Mouse (Mus musculus) layer of hippocampus, adult 18-20 months (tissue): ENCODE measurements around the gene Tmem115. TPM values are rescaled to one million over a fixed set of nuclear protein-coding genes. Genes with fewer than 3 reads are reported as not detected.

Experiments used
- total RNA-seq, 2 experiments: library from RNA; stranded (reverse); gene quantifications; 2 replicates each; pipeline ENCODE4 v1.2.3; 2021

Tmem115 gene
- total RNA-seq, 2 experiments from 2014 or later: 41.7 to 42.3 TPM

Other genes with a start within 250 kb of the Tmem115 start
- gene Mapkapk3, start 244.1 kb upstream of the Tmem115 start, total RNA-seq: 1 to 10 TPM; 1.8 to 2.2 TPM
- 1 to 10 TPM; 3.0 to 6.3 TPM for gene Cish, start 237.9 kb upstream of the Tmem115 start, total RNA-seq
- 10 to 100 TPM; 14.5 to 14.9 TPM for gene Hemk1, start 195.6 kb upstream of the Tmem115 start, total RNA-seq
- gene 6430571L13Rik, start 193.3 kb upstream of the Tmem115 start, total RNA-seq: 1 to 10 TPM; 2.5 to 3.2 TPM
- 10 to 100 TPM; 15.1 to 17.7 TPM for gene Cacna2d2, start 134.3 kb upstream of the Tmem115 start, total RNA-seq
- 10 to 100 TPM; 15.4 to 17.2 TPM for gene Cyb561d2, start 8.2 kb downstream of the Tmem115 start, total RNA-seq
- gene Nprl2, start 8.3 kb downstream of the Tmem115 start, total RNA-seq: 10 to 100 TPM; 40.6 to 44.5 TPM
- gene Zmynd10, start 13.4 kb downstream of the Tmem115 start, total RNA-seq: 1 to 10 TPM; 5.7 to 6.2 TPM
- 10 to 100 TPM; 16.3 to 18.1 TPM for gene Rassf1, start 17.6 kb downstream of the Tmem115 start, total RNA-seq
- 10 to 100 TPM; 86.2 to 86.5 TPM for gene Tusc2, start 29.3 kb downstream of the Tmem115 start, total RNA-seq
- 10 to 100 TPM; 15.8 to 16.6 TPM for gene Hyal2, start 34.0 kb downstream of the Tmem115 start, total RNA-seq
- gene Hyal1, start 43.0 kb downstream of the Tmem115 start, total RNA-seq: 1 to 10 TPM; 5.1 to 7.3 TPM
- 10 to 100 TPM; 10.7 to 13.5 TPM for gene Naa80, start 44.9 kb downstream of the Tmem115 start, total RNA-seq
- gene Hyal3, start 46.9 kb downstream of the Tmem115 start, total RNA-seq: 1 to 10 TPM; 1.1 to 1.4 TPM
- gene Ifrd2, start 53.7 kb downstream of the Tmem115 start, total RNA-seq: 10 to 100 TPM; 12.5 to 13.2 TPM
- gene Sema3b, start 75.3 kb downstream of the Tmem115 start, total RNA-seq: 1 to 10 TPM; 1.5 to 2.5 TPM
- gene Gnai2, start 101.4 kb downstream of the Tmem115 start, total RNA-seq: 100 to 1,000 TPM; 228 to 231 TPM
- 10 to 100 TPM; 57.8 to 62.6 TPM for gene Slc38a3, start 135.6 kb downstream of the Tmem115 start, total RNA-seq
- not detected for gene Gnat1, start 145.8 kb downstream of the Tmem115 start, total RNA-seq
- gene Sema3f, start 176.5 kb downstream of the Tmem115 start, total RNA-seq: 1 to 10 TPM; 2.8 to 5.9 TPM
- gene Rbm5, start 237.1 kb downstream of the Tmem115 start, total RNA-seq: 100 to 1,000 TPM; 126 to 142 TPM